Mouse (Mus musculus) forebrain, embryonic 10.5 days (tissue): ENCODE measurements around the gene Dynlt1b. TPM values are rescaled to one million over a fixed set of nuclear protein-coding genes. Genes with fewer than 3 reads are reported as not detected.
"Not testable (repeated sequence)": the region's sequence is repeated elsewhere in the genome, so short reads cannot be mapped to it uniquely, and the experiment has no call there.

Experiments used
- DNase-seq: peaks from one replicate; pipeline ENCODE4 v3.0.0-alpha.2; 2017; ENCODE audit warnings: low spot score; ENCODE audit errors: extremely low spot score
- H3K27ac ChIP-seq: fragments of 300-500 bp; sonication (generic); 2 replicates; pipeline ENCODE4 v1.5.1; 2016; ENCODE audit warnings: mild to moderate bottlenecking
- H3K27me3 ChIP-seq: fragments of 300-500 bp; sonication (generic); 2 replicates; pipeline ENCODE4 v1.6.1; 2016; ENCODE audit warnings: mild to moderate bottlenecking; ENCODE audit not compliant: poor library complexity, severe bottlenecking
- H3K36me3 ChIP-seq: fragments of 300-500 bp; sonication (generic); replicated peaks from 2 replicates; pipeline ENCODE4 v1.6.1; 2016; ENCODE audit warnings: mild to moderate bottlenecking, moderate library complexity
- H3K4me1 ChIP-seq: fragments of 300-500 bp; sonication (generic); 2 replicates; pipeline ENCODE4 v1.6.1; 2016
- H3K4me3 ChIP-seq: fragments of 300-500 bp; sonication (generic); 2 replicates; pipeline ENCODE4 v1.5.1; 2016; ENCODE audit warnings: mild to moderate bottlenecking, moderate library complexity
- H3K9me3 ChIP-seq: fragments of 300-500 bp; sonication (generic); 2 replicates; pipeline ENCODE4 v1.6.1; 2016; ENCODE audit warnings: mild to moderate bottlenecking, moderate library complexity
- WGBS: fragments of 180-500 bp; shearing (Covaris S2); methylation state at CpG from one replicate; pipeline ENCODE4 v1.1.7; 2016; 5-methylcytosine and 5-hydroxymethylcytosine counted together
- polyA plus RNA-seq: library from polyadenylated mRNA; unstranded; fragments of >200 nt; fragmentation: Nextera tagmentation; extraction: Ambion mirVana; gene quantifications from 2 replicates; pipeline ENCODE4 v1.2.1, GENCODE M21; 2016

Dynlt1b gene
- polyA plus RNA-seq = 464 and 482 TPM in 2 replicates

- Histone ChIP-seq H3K4me3 (peak within 1 kb of the TSS; percentile 66), H3K36me3 (peaks cover 17% of the 10 kb centered on the region), H3K27ac (peak within 1 kb of the TSS; percentile 91), H3K4me1 (peaks cover 15% of the 10 kb centered on the region)
- DNase-seq = peak; percentile 100
- H3K9me3 ChIP-seq, H3K27me3 ChIP-seq: not testable (repeated sequence)
- WGBS = under 1% methylated on average over 27 of the region's 27 CpGs
Observed at GRCm38 (mm10) chr17:6429945-6430344, at the start of gene Dynlt1b. Gene Dynlt1b (plus strand): TSS chr17:6430112.

- H3K9me3 ChIP-seq, H3K4me3 ChIP-seq, H3K27me3 ChIP-seq, H3K36me3 ChIP-seq, H3K4me1 ChIP-seq, H3K27ac ChIP-seq, DNase-seq: not testable (repeated sequence)
- WGBS = 88% methylated on average over 1 of the region's 8 CpGs
Observed at GRCm38 (mm10) chr17:6380182-6380841, 49.6 kb upstream of the Dynlt1b start.

DNA sequence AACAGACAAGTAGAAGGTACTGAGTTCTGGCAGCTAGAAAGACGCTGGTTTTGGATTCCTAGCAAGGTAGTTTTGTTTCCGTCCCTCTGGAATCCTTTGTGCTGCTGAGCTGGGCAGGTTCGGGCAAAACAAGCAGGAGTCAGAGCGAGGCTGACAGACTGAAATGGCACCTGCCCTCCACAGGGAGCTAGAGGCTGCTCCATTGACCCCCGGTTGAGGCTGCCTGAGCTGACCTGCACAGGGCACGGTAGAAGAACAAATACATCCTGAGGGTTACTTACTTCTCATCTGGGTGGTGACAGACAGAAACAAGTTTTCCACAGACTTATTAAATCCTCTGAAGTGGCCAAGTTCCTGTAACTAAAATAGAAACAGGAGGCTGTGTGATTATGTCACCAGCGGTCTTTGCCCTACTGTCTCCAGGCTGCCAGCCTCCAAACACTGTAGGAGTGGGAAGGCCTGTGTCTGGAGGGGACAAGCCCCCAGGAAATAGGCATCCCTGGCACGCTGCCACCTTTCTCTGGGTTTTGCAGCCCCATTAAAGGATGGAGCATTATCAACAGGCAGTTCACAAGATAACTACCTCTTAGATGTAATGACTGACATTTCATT lies 48.7 kb upstream of the Dynlt1b start:
- WGBS = no CpG with 5 or more reads among the region's 8 CpGs
- not testable (repeated sequence) for H3K27me3 ChIP-seq, H3K27ac ChIP-seq

GRCm38 (mm10) chr17:6386927-6387326 lies 43.0 kb upstream of the Dynlt1b start:
- not testable (repeated sequence) for H3K4me3 ChIP-seq, H3K27ac ChIP-seq, H3K9me3 ChIP-seq, H3K36me3 ChIP-seq, H3K4me1 ChIP-seq, DNase-seq, H3K27me3 ChIP-seq
- no CpG with 5 or more reads among the region's 4 CpGs for WGBS

More for the DNA sequence above, 48.7 kb upstream of the Dynlt1b start:
- not testable (repeated sequence) for H3K36me3 ChIP-seq, H3K4me3 ChIP-seq, DNase-seq, H3K4me1 ChIP-seq, H3K9me3 ChIP-seq

- H3K36me3 ChIP-seq, H3K4me1 ChIP-seq, H3K27ac ChIP-seq, DNase-seq, H3K9me3 ChIP-seq, H3K4me3 ChIP-seq, H3K27me3 ChIP-seq: not testable (repeated sequence)
- no CpG with 5 or more reads among the region's 9 CpGs for WGBS
Observed at GRCm38 (mm10) chr17:6387380-6387911, 42.5 kb upstream of the Dynlt1b start.

- not testable (repeated sequence) for H3K4me3 ChIP-seq, H3K9me3 ChIP-seq, H3K27ac ChIP-seq, H3K36me3 ChIP-seq, H3K4me1 ChIP-seq, H3K27me3 ChIP-seq, DNase-seq
- WGBS = 92% methylated on average over 5 of the region's 7 CpGs
Observed at GRCm38 (mm10) chr17:6389463-6389862, 40.4 kb upstream of the Dynlt1b start.

- not testable (repeated sequence) for H3K9me3 ChIP-seq, H3K4me1 ChIP-seq, DNase-seq, H3K4me3 ChIP-seq, H3K27ac ChIP-seq, H3K36me3 ChIP-seq, H3K27me3 ChIP-seq
- 86% methylated on average over 2 of the region's 2 CpGs for WGBS
Observed at GRCm38 (mm10) chr17:6390731-6391130, 39.2 kb upstream of the Dynlt1b start.

DNA sequence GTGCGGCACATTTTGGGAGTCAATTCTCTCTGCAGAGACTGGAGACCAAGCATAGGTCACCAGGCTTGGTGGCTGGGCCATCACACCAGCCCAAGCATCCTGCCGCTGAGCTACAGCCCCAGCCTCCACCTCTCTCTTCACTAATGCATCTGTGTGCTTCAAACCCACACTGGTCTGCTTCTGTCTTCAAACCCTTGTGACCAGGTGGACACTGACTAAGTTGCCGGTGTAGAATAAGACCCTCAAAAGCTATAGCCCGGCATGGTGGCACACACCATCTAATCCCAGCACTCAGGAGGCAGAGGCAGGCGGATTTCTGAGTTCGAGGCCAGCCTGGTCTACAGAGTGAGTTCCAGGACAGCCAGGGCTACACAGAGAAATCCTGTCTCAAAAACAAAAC lies 38.2 kb upstream of the Dynlt1b start:
- not testable (repeated sequence) for H3K4me3 ChIP-seq, H3K4me1 ChIP-seq, H3K9me3 ChIP-seq, H3K36me3 ChIP-seq, DNase-seq, H3K27ac ChIP-seq, H3K27me3 ChIP-seq
- WGBS = 86% methylated on average over 5 of the region's 6 CpGs

DNA sequence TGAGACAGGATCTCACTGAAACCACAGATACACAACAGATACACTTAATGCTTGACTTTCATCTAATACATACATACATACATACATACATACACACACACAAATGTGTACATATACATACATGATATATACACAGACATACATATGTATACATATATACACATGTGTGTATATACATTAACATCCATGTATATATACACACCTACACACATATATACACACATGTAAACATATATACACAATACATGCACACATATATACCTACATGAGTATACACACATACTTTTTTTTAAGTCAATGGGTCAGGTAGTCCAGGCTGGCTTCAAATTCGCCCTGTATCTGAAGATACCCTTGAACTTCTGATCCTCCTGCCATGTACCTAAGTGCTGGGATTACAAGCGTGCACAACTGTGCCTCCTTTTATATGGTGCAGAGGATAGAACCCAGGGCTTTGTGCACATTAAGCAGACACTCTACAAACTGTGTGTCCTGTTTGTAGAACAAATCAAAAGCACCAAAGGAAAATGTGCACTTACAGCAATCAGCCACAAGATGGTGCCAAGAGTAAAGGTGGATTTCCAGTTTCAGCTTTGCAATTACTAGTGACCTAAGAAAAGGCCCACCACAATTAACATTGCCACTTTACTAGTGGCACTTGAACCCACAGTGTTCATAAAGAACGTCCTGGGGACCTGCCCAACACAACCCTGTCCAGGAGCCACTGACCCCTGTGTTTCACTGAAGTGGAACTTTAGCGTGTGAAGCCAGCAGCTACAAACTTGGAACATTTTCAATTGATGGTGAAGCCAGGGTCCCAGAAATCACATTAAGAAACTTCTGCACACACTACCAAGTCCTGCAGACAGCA lies 37.2 kb upstream of the Dynlt1b start:
- H3K4me1 ChIP-seq, H3K36me3 ChIP-seq, DNase-seq, H3K27me3 ChIP-seq, H3K9me3 ChIP-seq, H3K27ac ChIP-seq, H3K4me3 ChIP-seq: not testable (repeated sequence)
- no CpG with 5 or more reads among the region's 4 CpGs for WGBS

DNA sequence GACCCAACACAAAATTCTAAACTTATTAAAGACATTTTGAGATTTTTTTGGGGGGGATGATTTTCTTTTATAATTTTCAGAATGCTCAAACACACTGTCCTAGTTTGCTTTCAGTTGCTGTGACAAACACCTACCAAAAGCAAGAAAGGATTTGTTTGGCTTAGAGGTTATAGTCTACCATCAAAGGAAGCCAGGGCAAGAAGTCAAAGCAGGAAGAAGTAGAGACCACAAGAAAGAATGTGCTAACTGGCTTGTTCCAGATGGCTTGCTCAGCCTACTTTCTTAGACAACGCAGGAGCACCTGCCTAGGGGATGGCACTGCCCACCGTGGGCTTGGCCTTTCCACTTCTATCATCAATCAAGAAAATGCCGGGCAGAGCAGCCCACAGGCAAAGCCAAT lies 31.8 kb upstream of the Dynlt1b start:
- H3K27me3 ChIP-seq, DNase-seq, H3K9me3 ChIP-seq, H3K36me3 ChIP-seq, H3K4me3 ChIP-seq, H3K27ac ChIP-seq: not testable (repeated sequence)
- 85% methylated on average over 2 of the region's 3 CpGs for WGBS
- H3K4me1 ChIP-seq = peaks cover 13% of the 10 kb centered on the region

- H3K9me3 ChIP-seq, H3K4me3 ChIP-seq, H3K27me3 ChIP-seq, H3K36me3 ChIP-seq: not testable (repeated sequence)
- Histone ChIP-seq H3K27ac (peak overlapping the region; percentile 67), H3K4me1 (peaks cover 13% of the 10 kb centered on the region)
- DNase-seq = peak; percentile 13
- 43% methylated on average over 7 of the region's 7 CpGs for WGBS
Observed at GRCm38 (mm10) chr17:6398816-6399215, 31.1 kb upstream of the Dynlt1b start.

DNA sequence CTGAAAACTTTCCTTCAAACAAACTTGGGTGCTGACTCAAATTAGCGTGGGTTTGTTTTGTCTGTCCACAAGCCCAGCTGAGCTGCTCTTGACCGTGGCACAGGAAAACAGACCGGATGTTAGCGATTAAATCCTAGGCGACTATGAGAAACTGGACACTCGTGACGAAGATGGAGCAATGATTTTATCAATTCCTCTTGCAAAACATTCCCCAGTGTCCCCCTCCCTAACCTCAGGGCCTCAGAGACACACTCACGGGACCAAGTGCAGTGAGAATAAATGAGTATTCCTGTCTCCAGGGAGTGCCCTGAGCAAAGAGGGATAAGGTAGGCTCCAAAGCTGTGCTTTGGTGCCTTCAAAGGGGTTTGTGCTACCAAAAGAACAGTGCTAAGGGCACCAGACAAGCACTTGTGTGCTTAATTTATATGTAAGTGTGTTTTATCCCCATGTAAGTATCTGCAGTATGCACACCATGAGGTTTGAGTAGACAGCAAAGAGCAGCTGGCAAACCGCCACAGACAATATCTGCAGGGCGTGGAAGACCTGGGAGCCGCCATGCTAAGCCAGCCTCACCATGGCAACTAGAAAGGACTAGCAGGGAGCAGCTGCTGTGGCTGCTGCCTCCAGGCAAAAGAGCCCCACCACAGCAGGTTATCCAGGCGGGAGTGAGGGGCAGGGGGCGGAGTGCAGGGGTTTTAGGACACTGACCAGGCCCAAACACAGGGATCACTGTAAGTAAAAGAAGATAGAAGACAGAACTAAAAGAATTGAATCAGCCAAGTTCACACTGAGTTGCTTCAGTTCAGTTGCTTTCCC lies 30.4 kb upstream of the Dynlt1b start:
- H3K4me1 ChIP-seq = peaks cover 13% of the 10 kb centered on the region
- not testable (repeated sequence) for H3K4me3 ChIP-seq, H3K36me3 ChIP-seq, H3K27me3 ChIP-seq, H3K9me3 ChIP-seq
- DNase-seq = peak; percentile 72
- 25% methylated on average over 8 of the region's 13 CpGs for WGBS
- H3K27ac ChIP-seq = peak overlapping the region; percentile 84
